In the genomic region with DNA sequence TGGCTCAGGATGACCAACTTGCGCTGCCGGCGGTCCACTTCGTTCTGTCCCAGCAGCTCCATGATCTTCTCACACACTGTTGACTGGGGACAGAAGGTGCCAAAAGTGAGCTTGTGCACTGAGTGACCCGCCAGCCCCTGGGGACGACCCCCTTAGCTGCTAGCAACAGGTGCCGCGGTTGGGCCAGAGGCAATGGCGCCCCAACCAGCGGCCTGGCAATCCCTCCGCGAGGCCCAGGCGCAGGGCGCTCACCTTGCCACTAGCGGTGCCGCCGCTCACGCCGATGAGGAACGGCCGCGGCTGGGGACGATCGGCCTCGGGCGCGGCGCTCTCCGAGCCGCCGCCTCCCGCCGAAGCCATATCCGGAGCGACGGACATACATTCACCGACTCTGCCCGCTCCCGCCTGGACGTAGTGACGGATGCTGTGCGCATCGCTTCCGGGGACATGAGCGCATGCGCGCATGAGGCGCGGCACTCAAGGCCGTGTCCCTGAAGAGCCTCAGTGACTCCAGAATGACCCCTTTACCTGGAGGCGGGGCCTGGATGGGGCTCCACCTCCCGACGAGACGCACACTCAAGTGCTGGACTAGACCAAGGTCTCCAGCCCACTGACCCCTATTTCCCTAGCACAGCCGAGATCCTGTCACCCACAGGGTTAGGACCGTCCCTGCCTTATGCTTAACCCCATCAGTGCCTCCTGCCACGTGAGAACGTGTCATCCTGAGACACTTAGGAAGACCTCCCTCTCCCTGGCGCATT, we compare ENCODE assay signal across 8 mouse cellular contexts. TPM values are rescaled to one million over a fixed set of nuclear protein-coding genes. Genes with fewer than 3 reads are reported as not detected.
DNase-seq lines count a peak whose midpoint lies in the region; ATAC-seq and TF ChIP-seq lines count a peak whose summit lies in the region.

Uck1 (minus strand) TSS at position 503 of the 761 bp plus-strand sequence.

- no peaks in the 10 kb centered on the region for H3K9me3 ChIP-seq in embryonic facial prominence, embryonic 13.5 days
- H3K9me3 ChIP-seq in limb, embryonic 14.5 days (ENCODE audit: control insufficient read depth, low read length): no peaks in the 10 kb centered on the region
- H3K9me3 ChIP-seq in midbrain, postnatal 0 days (ENCODE audit: low read length): no peaks in the 10 kb centered on the region

- no peak for TF ChIP-seq POLR2A in limb, embryonic 14.5 days (IDR thresholded peaks at IDR 0.05; ENCODE audit: borderline replicate concordance, extremely low read depth, insufficient read depth, insufficient read length)

- peaks cover 14% of the 10 kb centered on the region for H3K4me1 ChIP-seq in embryonic facial prominence, embryonic 13.5 days
- H3K4me1 ChIP-seq in limb, embryonic 14.5 days (ENCODE audit: control insufficient read depth, insufficient read depth, low read length): peaks cover 7% of the 10 kb centered on the region; the same call in 1 of the 2 replicates
- H3K4me1 ChIP-seq in midbrain, postnatal 0 days (ENCODE audit: insufficient read depth, low read length): peaks cover 5% of the 10 kb centered on the region

- no peak for TF ChIP-seq CTCF in midbrain, postnatal 0 days (IDR thresholded peaks at IDR 0.05)

- ATAC-seq in embryonic facial prominence, embryonic 13.5 days (ENCODE audit: insufficient number of reproducible peaks, insufficient read depth, low FRiP score, low TSS enrichment, low read depth): peak; percentile 66
- peak; percentile 89 for ATAC-seq in limb, embryonic 14.5 days (ENCODE audit: low FRiP score, low read depth)
- peak; percentile 88 for ATAC-seq in midbrain, postnatal 0 days (ENCODE audit: low FRiP score)

- H3K4me2 ChIP-seq in embryonic facial prominence, embryonic 13.5 days: peak within 1 kb of the TSS; percentile 83
- H3K4me2 ChIP-seq in limb, embryonic 14.5 days (replicated peaks; ENCODE audit: low read depth, low read length, severe bottlenecking): peak within 1 kb of the TSS; percentile 69
- peak within 1 kb of the TSS; percentile 86 for H3K4me2 ChIP-seq in midbrain, postnatal 0 days (ENCODE audit: low read depth, low read length, poor library complexity, severe bottlenecking)

- 1% methylated on average over 59 of the region's 59 CpGs for WGBS in embryonic facial prominence, embryonic 13.5 days
- 1% methylated on average over 59 of the region's 59 CpGs for WGBS in limb, embryonic 14.5 days
- WGBS in midbrain, postnatal 0 days: 2% methylated on average over 56 of the region's 59 CpGs

- H3K4me3 ChIP-seq in embryonic facial prominence, embryonic 13.5 days: peak within 1 kb of the TSS; percentile 90
- peak within 1 kb of the TSS; percentile 79 for H3K4me3 ChIP-seq in limb, embryonic 14.5 days (replicated peaks; ENCODE audit: low read length)
- peak within 1 kb of the TSS; percentile 49 for H3K4me3 ChIP-seq in midbrain, postnatal 0 days (ENCODE audit: low read depth, low read length)

- H3K9ac ChIP-seq in embryonic facial prominence, embryonic 13.5 days: peak within 1 kb of the TSS; percentile 90
- peak within 1 kb of the TSS; percentile 69 for H3K9ac ChIP-seq in limb, embryonic 14.5 days (ENCODE audit: low read depth, low read length, severe bottlenecking)
- peak within 1 kb of the TSS; percentile 61 for H3K9ac ChIP-seq in midbrain, postnatal 0 days (replicated peaks; ENCODE audit: low read length, poor library complexity, severe bottlenecking)

- H3K27me3 ChIP-seq in embryonic facial prominence, embryonic 13.5 days: no peaks in the 10 kb centered on the region
- no peaks in the 10 kb centered on the region for H3K27me3 ChIP-seq in limb, embryonic 14.5 days (ENCODE audit: control insufficient read depth, insufficient read depth, low read length)
- no peaks in the 10 kb centered on the region for H3K27me3 ChIP-seq in midbrain, postnatal 0 days (ENCODE audit: insufficient read depth, low read length)

- peak; percentile 94 for DNase-seq in 3134 (ENCODE audit: extremely low read depth, insufficient read length, low spot score)
- peak; percentile 94 to 95 for DNase-seq in adrenal gland, postnatal 36 days
- peak; percentile 88 for DNase-seq in heart, adult 8-10 months (ENCODE audit: low spot score)
- peak; percentile 94 for DNase-seq in kidney, adult 9 months
- DNase-seq in limb, embryonic 14.5 days (ENCODE audit: low spot score): peak; percentile 82
- DNase-seq in midbrain, postnatal 0 days (ENCODE audit: low spot score): peak; percentile 92
- peak; percentile 83 to 84 for DNase-seq in spleen, postnatal 14 days (ENCODE audit: low spot score in 2 of 2)

- H3K27ac ChIP-seq in embryonic facial prominence, embryonic 13.5 days: peak within 1 kb of the TSS; percentile 39; the same call in 1 of the 2 replicates
- peak within 1 kb of the TSS; percentile 41; the same call in 1 of the 2 replicates for H3K27ac ChIP-seq in limb, embryonic 14.5 days (replicated peaks; ENCODE audit: low read depth, low read length)
- peak within 1 kb of the TSS; percentile 7; the same call in 1 of the 2 replicates for H3K27ac ChIP-seq in midbrain, postnatal 0 days (ENCODE audit: low read depth, low read length)

- peaks cover 32% of the 10 kb centered on the region for H3K36me3 ChIP-seq in embryonic facial prominence, embryonic 13.5 days
- H3K36me3 ChIP-seq in limb, embryonic 14.5 days (ENCODE audit: control insufficient read depth, insufficient read depth, low read length): peaks cover 27% of the 10 kb centered on the region
- peaks cover 20% of the 10 kb centered on the region for H3K36me3 ChIP-seq in midbrain, postnatal 0 days (ENCODE audit: insufficient read depth, low read length)

RNA-seq across cellular contexts. Expression of gene Uck1, which starts in this region (rescaled TPM):
- total RNA-seq in adrenal gland, postnatal 36 days (2021): 100 to 1,000 TPM; 118 to 120 TPM
- polyA plus RNA-seq in embryonic facial prominence, embryonic 13.5 days (2015; fragmentation: Nextera tagmentation; extraction: Ambion mirVana): 68.9 and 69.4 TPM in 2 replicates
- total RNA-seq in heart, adult 8-10 months (2022): 10 to 100 TPM; 22.9 to 24.5 (median 23.3) TPM
- polyA plus RNA-seq in limb, embryonic 14.5 days (2012; rRNA removed): 64.8 and 69.4 TPM in 2 replicates
- 59.9 and 67.8 TPM in 2 replicates for polyA plus RNA-seq in limb, embryonic 14.5 days (2014; fragmentation: Nextera tagmentation; extraction: Ambion mirVana)
- total RNA-seq in midbrain, postnatal 0 days (2014; rRNA removed): 138 and 142 TPM in 2 replicates
- polyA plus RNA-seq in midbrain, postnatal 0 days (2015; fragmentation: Nextera tagmentation; extraction: Ambion mirVana): 110 and 121 TPM in 2 replicates

Comparison
In these comparisons a context has a peak if more than half of its experiments do, and no peak if none do; other contexts are left out.
1. Peak in every context shown above with its lines: DNase-seq, ATAC-seq, H3K4me3 ChIP-seq and H3K27ac ChIP-seq.